Mouse (Mus musculus) heart, postnatal 0 days (tissue): ENCODE data around the gene Fzd2. TPM values are rescaled to one million over a fixed set of nuclear protein-coding genes. Genes with fewer than 3 reads are reported as not detected.

Experiments used
- ATAC-seq: fragments of 200-750 bp; cut with Nextera tagmentation; 2 replicates; pipeline ENCODE4 v1.8.0; 2017; ENCODE audit warnings: low read depth, moderate number of reproducible peaks, moderate library complexity; ENCODE audit not compliant: insufficient read depth
- DNase-seq: peaks from one replicate; pipeline ENCODE4 v3.0.0-alpha.2; 2016; ENCODE audit warnings: low spot score
- H3K27ac ChIP-seq: fragments of 300-500 bp; sonication (generic); 2 replicates; pipeline ENCODE4 v1.5.1; 2014; ENCODE audit warnings: low read depth, mild to moderate bottlenecking
- H3K27me3 ChIP-seq: fragments of 300-500 bp; sonication (generic); 2 replicates; pipeline ENCODE4 v1.6.1; 2014; ENCODE audit warnings: low read length, mixed read lengths; ENCODE audit not compliant: control insufficient read depth, insufficient read depth
- H3K36me3 ChIP-seq: fragments of 300-500 bp; sonication (generic); replicated peaks from 2 replicates; pipeline ENCODE4 v1.6.1; 2014; ENCODE audit warnings: low read length, mixed read lengths; ENCODE audit not compliant: control insufficient read depth, insufficient read depth
- H3K4me1 ChIP-seq: fragments of 300-500 bp; sonication (generic); 2 replicates; pipeline ENCODE4 v1.6.1; 2014; ENCODE audit warnings: antibody characterized with exemption; ENCODE audit not compliant: control insufficient read depth, insufficient read depth
- H3K4me2 ChIP-seq: fragments of 300-500 bp; sonication (generic); 2 replicates; pipeline ENCODE4 v1.6.1; 2014; ENCODE audit warnings: low read depth, mild to moderate bottlenecking, low read length, moderate library complexity
- H3K4me3 ChIP-seq: fragments of 300-500 bp; sonication (generic); 2 replicates; pipeline ENCODE4 v1.5.1; 2014; ENCODE audit warnings: low read depth, low read length
- H3K9ac ChIP-seq: fragments of 300-500 bp; sonication (generic); replicated peaks from 2 replicates; pipeline ENCODE4 v1.6.1; 2014; ENCODE audit warnings: low read depth, low read length, mixed read lengths
- H3K9me3 ChIP-seq: fragments of 300-500 bp; sonication (generic); replicated peaks from 2 replicates; pipeline ENCODE4 v1.6.1; 2016; ENCODE audit warnings: low read length; ENCODE audit not compliant: control insufficient read depth
- CTCF ChIP-seq: IDR thresholded peaks from 2 replicates; pipeline ENCODE4 v1.5.1; 2016; ENCODE audit warnings: antibody characterized with exemption, control low read depth, low read depth
- EP300 ChIP-seq: IDR thresholded peaks from 2 replicates; pipeline ENCODE4 v1.6.1; 2016; ENCODE audit warnings: antibody characterized with exemption, low read depth
- WGBS: fragments of 180-500 bp; shearing (Covaris S2); extraction: QIAGEN DNeasy Blood & Tissue Kit; methylation state at CpG from one replicate; pipeline ENCODE4 v1.1.7; 2014; 5-methylcytosine and 5-hydroxymethylcytosine counted together
- polyA plus RNA-seq: library from polyadenylated mRNA; unstranded; fragments of >200 nt; fragmentation: Nextera tagmentation; extraction: Ambion mirVana; gene quantifications from 2 replicates; pipeline ENCODE4 v1.2.1, GENCODE M21; 2015
- total RNA-seq: library from RNA; depleted of rRNA; stranded (reverse); fragments of >200 nt; gene quantifications from 2 replicates; pipeline ENCODE4 v1.2.3, GENCODE M21; 2014; ENCODE audit warnings: low replicate concordance

The Fzd2 gene
- total and polyA plus RNA-seq, 2 experiments from 2014 or later, result 7.0 to 47.1 TPM

GRCm38 (mm10) chr11:102582736-102583135 lies 21.5 kb upstream of the Fzd2 start:
- H3K4me2 ChIP-seq, result no peak overlapping the region
- no peaks in the 10 kb centered on the region for H3K9me3 ChIP-seq
- WGBS, result 12% methylated on average over 5 of the region's 5 CpGs
- peaks cover 19% of the 10 kb centered on the region for H3K4me1 ChIP-seq
- no peak overlapping the region for H3K9ac ChIP-seq
- DNase-seq (no peak), ATAC-seq (no peak)
- no peak overlapping the region for H3K4me3 ChIP-seq
- no peaks in the 10 kb centered on the region for H3K36me3 ChIP-seq
- H3K27me3 ChIP-seq, result no peaks in the 10 kb centered on the region
- H3K27ac ChIP-seq, result peak overlapping the region; percentile 80
- TF ChIP-seq CTCF (no peak), EP300 (no peak)

- H3K27ac ChIP-seq, result no peak overlapping the region
- H3K4me3 ChIP-seq, result no peak overlapping the region
- no peaks in the 10 kb centered on the region for H3K36me3 ChIP-seq
- TF ChIP-seq CTCF (peak; percentile 12; the same call in 1 of the 2 replicates), EP300 (no peak)
- H3K27me3 ChIP-seq, result no peaks in the 10 kb centered on the region
- no peak for DNase-seq
- H3K9ac ChIP-seq, result no peak overlapping the region
- H3K4me1 ChIP-seq, result peaks cover 10% of the 10 kb centered on the region
- ATAC-seq, result no peak
- H3K4me2 ChIP-seq, result no peak overlapping the region
- 91% methylated on average over 4 of the region's 4 CpGs for whole genome bisulfite sequencing
- no peaks in the 10 kb centered on the region for H3K9me3 ChIP-seq
Measured at GRCm38 (mm10) chr11:102586445-102587130, 17.6 kb upstream of the Fzd2 start.

- DNase-seq, result no peak
- 83% methylated on average over 3 of the region's 3 CpGs for WGBS
- TF ChIP-seq CTCF (0 out of 2 replicates have a peak, but pooled peaks have one; percentile 5), EP300 (no peak)
Measured at GRCm38 (mm10) chr11:102587554-102587953, 16.6 kb upstream of the Fzd2 start.

GRCm38 (mm10) chr11:102595341-102595820 lies 8.8 kb upstream of the Fzd2 start:
- no peak for DNase-seq
- Histone ChIP-seq H3K4me2 (no peak overlapping the region), H3K4me1 (no peaks in the 10 kb centered on the region), H3K36me3 (no peaks in the 10 kb centered on the region), H3K27ac (no peak overlapping the region), H3K9me3 (no peaks in the 10 kb centered on the region), H3K9ac (no peak overlapping the region), H3K27me3 (no peaks in the 10 kb centered on the region), H3K4me3 (no peak overlapping the region)
- 24% methylated on average over 3 of the region's 4 CpGs for WGBS
- no peak for ATAC-seq
- TF ChIP-seq EP300, result no peak
- TF ChIP-seq CTCF, result no peak

More at GRCm38 (mm10) chr11:102587554-102587953, 16.6 kb upstream of the Fzd2 start:
- Histone ChIP-seq H3K27ac (no peak overlapping the region), H3K4me3 (no peak overlapping the region), H3K9ac (no peak overlapping the region), H3K36me3 (no peaks in the 10 kb centered on the region), H3K27me3 (no peaks in the 10 kb centered on the region), H3K4me1 (peaks cover 7% of the 10 kb centered on the region), H3K4me2 (no peak overlapping the region), H3K9me3 (no peaks in the 10 kb centered on the region)
- ATAC-seq, result no peak

- Histone ChIP-seq H3K36me3 (no peaks in the 10 kb centered on the region), H3K27ac (no peak overlapping the region), H3K4me1 (no peaks in the 10 kb centered on the region), H3K9me3 (no peaks in the 10 kb centered on the region), H3K4me3 (no peak overlapping the region), H3K27me3 (no peaks in the 10 kb centered on the region; the same call in 1 of the 2 replicates), H3K9ac (no peak overlapping the region), H3K4me2 (no peak overlapping the region)
- ATAC-seq, result no peak
- TF ChIP-seq CTCF (peak; percentile 28; the same call in 1 of the 2 replicates), EP300 (no peak)
- WGBS, result 84% methylated on average over 3 of the region's 3 CpGs
- no peak for DNase-seq
Measured at GRCm38 (mm10) chr11:102599912-102600311, 4.3 kb upstream of the Fzd2 start.
